Mouse (Mus musculus) lung, postnatal 0 days (tissue): ENCODE data around the gene Phlpp1.

Experiments
- CTCF ChIP-seq: IDR thresholded peaks from 2 replicates; pipeline ENCODE4 v1.5.1; 2016; ENCODE audit warnings: antibody characterized with exemption, mild to moderate bottlenecking
- EP300 ChIP-seq: IDR thresholded peaks from 2 replicates; pipeline ENCODE4 v1.6.1; 2016; ENCODE audit warnings: antibody characterized with exemption, mild to moderate bottlenecking, control low read depth

GRCm38 (mm10) chr1:106242129-106242528, 70.6 kb downstream of the Phlpp1 start:
- TF ChIP-seq CTCF (no peak), EP300 (no peak)
